Mouse (Mus musculus): ENCODE measurements around the gene Fermt1. TPM values are rescaled to one million over a fixed set of nuclear protein-coding genes. Genes with fewer than 3 reads are reported as not detected.

Fermt1 gene
- polyA plus RNA-seq, 1 experiment from 2014 or later: not detected

DNA sequence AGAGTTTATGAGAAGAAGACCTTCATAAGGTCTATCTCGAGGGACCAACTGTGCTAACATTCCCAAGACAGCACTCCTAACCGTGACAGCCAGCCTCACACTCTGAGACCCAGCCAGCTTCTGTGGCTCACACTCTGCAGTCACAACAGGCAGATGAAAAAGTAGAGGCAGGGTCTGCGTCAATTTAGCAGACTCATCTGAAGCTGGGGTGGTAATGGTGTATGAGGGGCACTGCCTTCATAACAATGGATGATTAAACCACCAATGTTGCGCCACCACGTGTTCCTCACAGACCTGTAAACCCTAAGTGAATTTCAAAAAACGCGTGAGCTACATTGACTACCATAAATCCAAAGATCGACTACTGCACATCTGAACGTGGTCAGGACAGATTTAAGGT is 2.1 kb downstream of the Fermt1 start:
- ATAC-seq (replicated peaks): no peak
- Histone ChIP-seq H3K9me3 (no peaks in the 10 kb centered on the region), H3K4me3 (no peak overlapping the region), H3K27ac (replicated peaks) (no peak overlapping the region), H3K27me3 (peaks cover 36% of the 10 kb centered on the region), H3K36me3 (no peaks in the 10 kb centered on the region), H3K4me1 (peaks cover 12% of the 10 kb centered on the region), H3K9ac (replicated peaks) (no peak overlapping the region), H3K4me2 (replicated peaks) (no peak overlapping the region)
- 58% methylated on average over 9 of the region's 9 CpGs for whole genome bisulfite sequencing

DNA sequence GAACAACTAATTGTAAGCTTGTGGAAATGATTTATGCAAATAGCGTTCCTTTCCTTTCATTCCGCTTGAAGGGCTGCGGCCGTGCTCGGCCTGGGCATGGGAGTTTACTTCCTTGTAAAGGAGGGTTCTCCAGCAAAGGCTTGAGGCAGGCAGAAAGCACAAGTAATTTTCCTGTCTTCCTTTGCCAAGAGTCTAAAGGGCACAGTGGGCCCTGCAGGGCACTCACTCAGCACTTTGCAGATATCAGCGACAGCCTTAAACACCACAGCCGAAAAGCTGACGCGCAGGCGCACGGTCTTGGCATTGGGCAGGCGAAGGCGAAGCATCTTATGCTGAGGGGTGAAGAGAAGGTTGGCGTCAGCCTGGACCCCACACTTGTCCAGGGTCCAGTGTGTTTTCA is 6.7 kb downstream of the Fermt1 start:
- Histone ChIP-seq H3K4me3 (no peak overlapping the region), H3K4me2 (replicated peaks) (no peak overlapping the region), H3K9me3 (no peaks in the 10 kb centered on the region), H3K9ac (replicated peaks) (no peak overlapping the region), H3K27ac (replicated peaks) (no peak overlapping the region), H3K4me1 (no peaks in the 10 kb centered on the region), H3K36me3 (no peaks in the 10 kb centered on the region), H3K27me3 (peaks cover 10% of the 10 kb centered on the region)
- ATAC-seq (replicated peaks): no peak
- WGBS: 66% methylated on average over 14 of the region's 14 CpGs

DNA sequence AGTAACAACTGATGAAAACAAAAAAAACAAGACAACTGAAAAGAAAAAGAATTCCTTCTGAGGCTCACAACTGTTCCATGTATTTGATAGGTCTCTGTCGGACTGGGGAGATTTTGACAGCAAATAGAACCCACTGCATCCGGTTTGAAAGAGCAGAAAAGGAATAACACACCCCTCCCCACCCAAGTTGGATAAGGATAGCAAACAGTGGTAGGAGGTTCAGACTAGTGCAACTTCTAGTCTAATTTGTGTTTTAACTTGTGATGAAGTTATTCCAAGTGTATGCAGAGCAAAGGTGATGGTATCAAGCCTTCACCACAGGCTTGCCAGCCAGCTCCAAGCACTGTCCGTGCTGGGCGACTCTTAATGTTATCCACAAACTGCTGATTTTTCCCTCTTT is 9.5 kb downstream of the Fermt1 start:
- Histone ChIP-seq H3K27me3 (no peaks in the 10 kb centered on the region), H3K36me3 (no peaks in the 10 kb centered on the region), H3K4me1 (no peaks in the 10 kb centered on the region), H3K9me3 (no peaks in the 10 kb centered on the region), H3K4me3 (no peak overlapping the region), H3K4me2 (replicated peaks) (no peak overlapping the region), H3K9ac (replicated peaks) (no peak overlapping the region), H3K27ac (replicated peaks) (no peak overlapping the region)
- no peak for ATAC-seq (replicated peaks)
- WGBS: 84% methylated on average over 4 of the region's 4 CpGs

DNA sequence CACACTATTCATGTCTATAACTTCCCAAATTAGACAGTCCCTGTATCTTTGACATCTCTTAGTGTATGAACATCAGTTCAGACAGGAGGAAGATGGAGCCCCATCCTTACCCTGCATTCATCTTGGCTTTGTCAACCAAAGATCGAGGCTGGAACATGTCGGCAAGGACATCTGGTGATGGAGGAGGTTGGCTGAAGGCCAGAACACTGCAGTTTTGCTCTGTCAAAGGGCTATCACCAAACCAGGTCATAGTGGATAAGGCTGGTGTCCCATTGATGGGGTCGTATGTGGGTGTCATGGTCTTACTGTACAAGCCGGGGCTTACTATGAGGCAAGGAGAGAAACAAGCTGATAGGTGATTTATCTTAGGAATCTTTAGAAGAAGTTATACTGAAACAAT is 11.0 kb downstream of the Fermt1 start:
- H3K9me3 ChIP-seq: no peaks in the 10 kb centered on the region

DNA sequence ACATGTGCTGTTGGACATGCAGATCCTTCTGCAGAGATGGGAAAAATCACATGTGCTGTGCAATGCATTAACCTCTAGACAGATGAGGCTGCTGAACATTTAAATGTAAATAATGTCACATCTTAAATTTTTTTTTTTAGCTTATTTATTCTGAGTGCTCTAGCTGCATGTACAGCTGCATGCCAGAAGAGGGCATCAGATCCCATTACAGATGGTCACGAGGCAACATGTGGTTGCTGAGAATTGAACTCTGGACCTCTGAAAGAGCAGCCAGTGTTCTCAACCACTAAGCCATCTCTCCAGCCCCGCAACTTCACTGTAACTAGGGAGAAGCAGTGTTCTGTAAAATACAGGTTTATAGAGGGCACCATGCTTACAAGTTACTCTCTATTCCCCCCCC is 11.6 kb downstream of the Fermt1 start:
- no peak overlapping the region for H3K27ac ChIP-seq (replicated peaks)
- no peak overlapping the region for H3K4me2 ChIP-seq (replicated peaks)
- no peaks in the 10 kb centered on the region for H3K36me3 ChIP-seq
- no peak overlapping the region for H3K4me3 ChIP-seq
- ATAC-seq (replicated peaks): no peak
- no peaks in the 10 kb centered on the region for H3K4me1 ChIP-seq
- no peaks in the 10 kb centered on the region for H3K27me3 ChIP-seq
- H3K9ac ChIP-seq (replicated peaks): no peak overlapping the region
- 84% methylated on average over 2 of the region's 2 CpGs for WGBS
- H3K9me3 ChIP-seq: no peaks in the 10 kb centered on the region

More for the DNA sequence above, 11.0 kb downstream of the Fermt1 start:
- H3K4me1 ChIP-seq: no peaks in the 10 kb centered on the region
- ATAC-seq (replicated peaks): no peak
- no peak overlapping the region for H3K27ac ChIP-seq (replicated peaks)
- no peaks in the 10 kb centered on the region for H3K27me3 ChIP-seq
- no peak overlapping the region for H3K9ac ChIP-seq (replicated peaks)
- no peaks in the 10 kb centered on the region for H3K36me3 ChIP-seq
- H3K4me3 ChIP-seq: no peak overlapping the region
- H3K4me2 ChIP-seq (replicated peaks): no peak overlapping the region
- 87% methylated on average over 4 of the region's 4 CpGs for WGBS

DNA sequence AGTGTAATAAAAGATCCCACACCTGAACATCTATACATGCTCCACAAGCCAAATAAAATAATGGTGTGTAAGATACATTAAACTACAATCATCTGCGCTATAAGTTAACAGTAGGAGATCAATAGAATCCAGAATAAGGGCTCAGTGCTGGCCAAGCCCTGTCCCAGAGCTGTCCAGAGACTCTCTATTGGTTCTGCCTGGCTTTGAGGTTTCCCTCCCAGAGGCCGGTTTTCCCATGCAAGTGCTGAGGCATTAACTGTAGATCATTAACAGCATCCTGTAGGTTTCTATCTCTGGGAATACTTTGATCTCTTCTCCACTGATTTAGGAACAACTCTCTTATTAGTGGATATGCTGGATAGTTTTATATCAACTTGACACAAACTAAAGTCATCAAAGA is 16.7 kb downstream of the Fermt1 start:
- no peak overlapping the region for H3K27ac ChIP-seq (replicated peaks)
- H3K27me3 ChIP-seq: no peaks in the 10 kb centered on the region
- H3K9me3 ChIP-seq: no peaks in the 10 kb centered on the region
- no peak overlapping the region for H3K9ac ChIP-seq (replicated peaks)
- no peak overlapping the region for H3K4me2 ChIP-seq (replicated peaks)
- ATAC-seq (replicated peaks): no peak
- no peak overlapping the region for H3K4me3 ChIP-seq
- no peaks in the 10 kb centered on the region for H3K36me3 ChIP-seq
- 89% methylated on average over 2 of the region's 2 CpGs for WGBS
- H3K4me1 ChIP-seq: 0 out of 2 replicates have a peak, but pooled peaks cover 7% of the 10 kb centered on the region

DNA sequence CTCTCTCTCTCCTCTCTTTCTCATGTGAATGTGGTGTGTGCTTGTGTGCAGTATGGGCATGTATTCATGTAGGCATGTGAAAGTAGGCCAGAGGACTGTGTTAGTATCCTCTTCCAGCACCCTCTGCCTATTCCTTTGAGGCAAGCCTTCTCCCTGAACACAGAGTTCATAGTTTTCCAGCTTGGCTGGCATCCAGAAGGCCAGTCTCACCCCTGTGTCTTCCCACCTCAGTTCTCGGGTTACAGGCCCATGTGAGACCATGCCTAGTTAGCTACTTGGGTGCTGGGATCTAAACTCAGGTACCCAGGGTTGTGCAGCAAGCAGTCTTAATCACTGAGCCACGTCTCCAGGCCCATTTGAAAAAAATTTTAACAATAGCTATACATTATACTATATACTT is 17.8 kb downstream of the Fermt1 start:
- H3K9me3 ChIP-seq: no peaks in the 10 kb centered on the region
- H3K4me1 ChIP-seq: 0 out of 2 replicates have a peak, but pooled peaks cover 7% of the 10 kb centered on the region
- no peak overlapping the region for H3K4me3 ChIP-seq
- WGBS: 56% methylated on average over 2 of the region's 2 CpGs
- no peaks in the 10 kb centered on the region for H3K36me3 ChIP-seq
- H3K4me2 ChIP-seq (replicated peaks): no peak overlapping the region
- H3K27ac ChIP-seq (replicated peaks): peak overlapping the region; percentile 59; the same call in 1 of the 2 replicates
- no peak overlapping the region for H3K9ac ChIP-seq (replicated peaks)
- ATAC-seq (replicated peaks): no peak
- H3K27me3 ChIP-seq: no peaks in the 10 kb centered on the region

DNA sequence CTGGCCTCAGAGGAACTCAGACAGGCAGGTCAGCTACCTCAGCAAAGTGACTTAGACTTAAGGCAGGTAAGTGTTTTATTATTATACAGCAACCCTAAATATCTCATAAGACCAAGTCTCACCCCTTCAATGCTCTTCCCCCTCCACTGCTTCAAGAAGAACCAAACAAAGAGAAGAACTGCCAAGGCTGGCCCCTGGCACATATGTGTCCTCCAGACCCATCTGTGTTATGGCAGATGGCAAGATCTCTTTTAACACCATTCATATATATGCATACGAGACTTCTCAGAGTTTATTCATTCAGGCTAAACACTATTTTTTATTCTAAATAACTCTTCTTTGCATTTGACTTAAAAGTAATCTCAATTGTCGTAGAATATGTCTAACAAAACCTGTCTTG is 18.4 kb downstream of the Fermt1 start:
- Histone ChIP-seq H3K36me3 (no peaks in the 10 kb centered on the region), H3K9me3 (no peaks in the 10 kb centered on the region), H3K4me1 (0 out of 2 replicates have a peak, but pooled peaks cover 7% of the 10 kb centered on the region), H3K4me2 (replicated peaks) (no peak overlapping the region), H3K4me3 (no peak overlapping the region), H3K27ac (replicated peaks) (peak overlapping the region; percentile 59), H3K27me3 (no peaks in the 10 kb centered on the region), H3K9ac (replicated peaks) (no peak overlapping the region)
- ATAC-seq (replicated peaks): peak; percentile 80; the same call in 1 of the 2 replicates
- WGBS: 68% methylated on average over 2 of the region's 2 CpGs

DNA sequence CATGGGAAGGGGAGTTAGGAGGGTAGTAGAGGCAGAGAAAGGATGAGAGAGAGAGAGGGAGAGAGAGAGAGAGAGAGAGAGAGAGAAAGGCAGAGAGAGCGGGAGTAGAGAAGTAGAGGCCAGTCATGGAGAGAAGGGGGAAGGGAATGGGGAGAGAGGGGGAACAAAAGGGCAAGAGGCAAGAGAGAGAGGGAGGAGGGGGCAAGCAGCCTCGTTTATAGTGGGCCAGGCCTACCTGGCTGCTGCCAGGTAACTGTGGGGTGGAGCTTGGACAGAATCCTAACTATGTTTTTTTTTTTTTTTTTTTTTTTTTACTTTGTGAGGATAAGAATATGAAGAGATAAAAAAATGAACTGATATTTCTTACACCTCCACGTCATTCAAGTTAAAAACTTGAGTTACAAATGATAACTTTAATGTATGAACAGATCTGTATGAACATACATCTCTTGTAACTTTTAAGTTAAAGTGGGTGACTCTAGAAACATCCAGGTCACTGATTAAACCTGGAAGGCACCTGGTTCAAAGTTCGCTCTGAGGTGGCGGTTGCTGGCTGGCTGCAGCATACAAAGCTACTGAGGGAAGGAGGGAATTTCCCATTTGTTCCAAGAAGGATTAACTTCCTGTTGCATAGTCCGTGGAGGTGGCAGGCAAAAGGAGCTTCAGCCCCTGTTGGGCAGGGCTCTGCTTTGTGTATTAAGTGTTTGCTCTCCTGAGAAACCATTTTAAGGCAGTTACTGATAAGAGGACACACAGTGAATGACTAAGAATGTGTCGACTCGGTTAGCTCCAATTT is 22.2 kb downstream of the Fermt1 start:
- WGBS: 31% methylated on average over 8 of the region's 8 CpGs
- Histone ChIP-seq H3K9me3 (no peaks in the 10 kb centered on the region), H3K27me3 (no peaks in the 10 kb centered on the region), H3K36me3 (no peaks in the 10 kb centered on the region), H3K27ac (replicated peaks) (no peak overlapping the region), H3K4me3 (no peak overlapping the region), H3K9ac (replicated peaks) (no peak overlapping the region), H3K4me1 (0 out of 2 replicates have a peak, but pooled peaks cover 7% of the 10 kb centered on the region), H3K4me2 (replicated peaks) (no peak overlapping the region)
- no peak for ATAC-seq (replicated peaks)

DNA sequence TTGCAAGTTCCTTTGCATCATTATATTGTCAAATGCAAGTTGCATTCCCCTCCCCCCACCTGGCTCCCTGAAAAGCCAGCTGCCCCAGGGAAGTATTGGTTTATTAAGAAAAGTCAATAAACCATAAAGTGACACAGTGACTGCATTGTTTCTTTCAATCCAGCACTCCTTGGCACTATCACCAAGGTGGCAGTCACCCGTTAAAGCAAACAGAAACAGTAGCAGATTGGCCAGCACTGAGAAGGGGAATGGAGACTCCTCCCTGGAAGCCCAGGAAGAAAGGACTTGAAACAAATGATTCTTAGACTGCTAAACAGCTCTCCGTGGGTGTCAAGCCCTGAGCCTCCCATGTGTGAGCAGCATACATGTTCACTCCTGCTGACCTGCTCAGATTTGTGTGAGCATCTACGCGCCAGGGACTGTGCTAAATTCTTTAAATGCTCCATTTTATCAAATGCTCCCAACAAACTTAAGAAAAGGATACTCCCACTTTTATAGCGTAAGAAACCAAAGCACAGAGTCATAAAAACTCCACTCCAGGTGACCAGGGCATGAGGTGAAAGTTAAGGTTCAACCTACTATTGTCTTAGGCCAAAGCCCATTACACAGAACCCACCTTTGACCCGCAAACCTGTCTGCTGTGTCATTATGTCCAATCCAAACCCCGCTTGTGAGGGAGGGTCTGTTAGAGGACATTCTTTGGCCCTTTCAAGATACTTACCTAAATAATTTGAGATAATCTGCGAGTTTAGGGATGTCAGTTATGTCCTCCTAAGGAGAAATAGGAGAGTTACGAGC is 23.4 kb downstream of the Fermt1 start:
- Histone ChIP-seq H3K27ac (replicated peaks) (no peak overlapping the region), H3K36me3 (no peaks in the 10 kb centered on the region), H3K4me3 (no peak overlapping the region), H3K27me3 (no peaks in the 10 kb centered on the region), H3K4me1 (0 out of 2 replicates have a peak, but pooled peaks cover 3% of the 10 kb centered on the region), H3K9ac (replicated peaks) (no peak overlapping the region), H3K4me2 (replicated peaks) (no peak overlapping the region), H3K9me3 (no peaks in the 10 kb centered on the region)
- 70% methylated on average over 9 of the region's 9 CpGs for WGBS
- ATAC-seq (replicated peaks): no peak

DNA sequence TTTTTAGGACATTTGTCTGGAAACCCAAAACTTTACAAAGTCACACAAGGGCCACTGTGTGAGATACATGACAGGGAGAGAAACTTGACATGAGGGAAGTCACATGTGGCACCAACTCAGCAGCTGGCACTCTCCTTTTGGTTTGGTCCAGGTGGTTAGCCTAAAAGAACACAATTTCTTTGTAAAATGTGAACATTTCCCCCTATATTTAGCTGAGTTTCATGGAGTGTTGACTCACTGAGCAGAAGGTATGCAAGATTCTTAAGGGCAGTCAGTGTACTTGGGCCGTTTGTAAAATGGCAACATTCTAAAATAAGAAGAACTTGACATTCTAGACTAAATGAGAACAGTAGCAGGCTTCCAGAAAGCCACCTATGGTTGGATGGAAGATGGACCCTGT is 30.9 kb downstream of the Fermt1 start:
- Histone ChIP-seq H3K9me3 (no peaks in the 10 kb centered on the region), H3K4me2 (replicated peaks) (no peak overlapping the region), H3K4me3 (no peak overlapping the region), H3K27me3 (no peaks in the 10 kb centered on the region), H3K4me1 (no peaks in the 10 kb centered on the region), H3K9ac (replicated peaks) (no peak overlapping the region), H3K27ac (replicated peaks) (no peak overlapping the region), H3K36me3 (no peaks in the 10 kb centered on the region)
- ATAC-seq (replicated peaks): no peak
- WGBS: 77% methylated on average over 1 of the region's 1 CpGs

DNA sequence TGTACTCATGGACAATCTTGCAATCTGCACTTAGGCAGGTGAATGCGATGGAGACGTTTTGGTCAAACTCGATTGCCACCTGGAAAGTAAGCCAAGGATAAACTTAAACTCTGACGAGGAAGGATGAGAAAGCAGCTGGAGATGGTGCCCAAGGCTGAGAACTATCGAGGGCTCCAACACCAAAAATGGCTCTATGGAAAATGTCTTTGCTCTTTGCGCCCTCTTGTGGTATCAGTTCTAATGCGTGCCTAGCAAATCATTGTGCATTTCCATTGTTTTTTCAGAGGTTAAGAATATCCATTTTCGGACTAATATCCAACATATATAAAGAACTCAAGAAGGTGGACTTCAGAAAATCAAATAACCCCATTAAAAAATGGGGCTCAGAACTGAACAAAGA is 38.9 kb downstream of the Fermt1 start:
- Histone ChIP-seq H3K4me1 (no peaks in the 10 kb centered on the region), H3K9ac (replicated peaks) (no peak overlapping the region), H3K4me3 (no peak overlapping the region), H3K27ac (replicated peaks) (no peak overlapping the region), H3K9me3 (no peaks in the 10 kb centered on the region), H3K27me3 (0 out of 2 replicates have a peak, but pooled peaks cover 2% of the 10 kb centered on the region), H3K36me3 (no peaks in the 10 kb centered on the region), H3K4me2 (replicated peaks) (no peak overlapping the region)
- no peak for ATAC-seq (replicated peaks)
- 30% methylated on average over 8 of the region's 8 CpGs for WGBS

Data from forebrain, embryonic 15.5 days (tissue).